Mouse (Mus musculus) embryonic facial prominence, embryonic 15.5 days (tissue): Measurements from ENCODE around the gene Zer1. TPM values are rescaled to one million over a fixed set of nuclear protein-coding genes. Genes with fewer than 3 reads are reported as not detected.

Experiments
- ATAC-seq: fragments of 200-750 bp; cut with Nextera tagmentation; 2 replicates; pipeline ENCODE4 v1.8.0; 2017; ENCODE audit warnings: low read depth, moderate TSS enrichment; ENCODE audit not compliant: insufficient number of reproducible peaks, low FRiP score, low TSS enrichment
- H3K27ac ChIP-seq: fragments of 300-500 bp; sonication (generic); replicated peaks from 2 replicates; pipeline ENCODE4 v1.5.1; 2015; ENCODE audit warnings: mild to moderate bottlenecking, inconsistent platforms
- H3K27me3 ChIP-seq: fragments of 300-500 bp; sonication (generic); 2 replicates; pipeline ENCODE4 v1.6.1; 2015; ENCODE audit warnings: inconsistent platforms
- H3K36me3 ChIP-seq: fragments of 300-500 bp; sonication (generic); 2 replicates; pipeline ENCODE4 v1.6.1; 2015; ENCODE audit warnings: mild to moderate bottlenecking, inconsistent platforms
- H3K4me1 ChIP-seq: fragments of 300-500 bp; sonication (generic); 2 replicates; pipeline ENCODE4 v1.6.1; 2015; ENCODE audit warnings: inconsistent platforms
- H3K4me2 ChIP-seq: fragments of 300-500 bp; sonication (generic); replicated peaks from 2 replicates; pipeline ENCODE4 v1.6.1; 2015; ENCODE audit warnings: mild to moderate bottlenecking, inconsistent platforms
- H3K4me3 ChIP-seq: fragments of 300-500 bp; sonication (generic); replicated peaks from 2 replicates; pipeline ENCODE4 v1.5.1; 2015; ENCODE audit warnings: mild to moderate bottlenecking, inconsistent platforms
- H3K9ac ChIP-seq: fragments of 300-500 bp; sonication (generic); 2 replicates; pipeline ENCODE4 v1.6.1; 2015; ENCODE audit warnings: inconsistent platforms
- H3K9me3 ChIP-seq: fragments of 300-500 bp; sonication (generic); replicated peaks from 2 replicates; pipeline ENCODE4 v1.6.1; 2016; ENCODE audit warnings: inconsistent platforms
- WGBS: fragments of 180-500 bp; shearing (Covaris S2); methylation state at CpG from one replicate; pipeline ENCODE4 v1.1.7; 2015; 5-methylcytosine and 5-hydroxymethylcytosine counted together
- polyA plus RNA-seq: library from polyadenylated mRNA; unstranded; fragments of >200 nt; fragmentation: Nextera tagmentation; extraction: Ambion mirVana; gene quantifications from 2 replicates; pipeline ENCODE4 v1.2.1, GENCODE M21; 2015

Gene Zer1
- polyA plus RNA-seq, 1 experiment from 2014 or later, result 10.1 TPM

DNA sequence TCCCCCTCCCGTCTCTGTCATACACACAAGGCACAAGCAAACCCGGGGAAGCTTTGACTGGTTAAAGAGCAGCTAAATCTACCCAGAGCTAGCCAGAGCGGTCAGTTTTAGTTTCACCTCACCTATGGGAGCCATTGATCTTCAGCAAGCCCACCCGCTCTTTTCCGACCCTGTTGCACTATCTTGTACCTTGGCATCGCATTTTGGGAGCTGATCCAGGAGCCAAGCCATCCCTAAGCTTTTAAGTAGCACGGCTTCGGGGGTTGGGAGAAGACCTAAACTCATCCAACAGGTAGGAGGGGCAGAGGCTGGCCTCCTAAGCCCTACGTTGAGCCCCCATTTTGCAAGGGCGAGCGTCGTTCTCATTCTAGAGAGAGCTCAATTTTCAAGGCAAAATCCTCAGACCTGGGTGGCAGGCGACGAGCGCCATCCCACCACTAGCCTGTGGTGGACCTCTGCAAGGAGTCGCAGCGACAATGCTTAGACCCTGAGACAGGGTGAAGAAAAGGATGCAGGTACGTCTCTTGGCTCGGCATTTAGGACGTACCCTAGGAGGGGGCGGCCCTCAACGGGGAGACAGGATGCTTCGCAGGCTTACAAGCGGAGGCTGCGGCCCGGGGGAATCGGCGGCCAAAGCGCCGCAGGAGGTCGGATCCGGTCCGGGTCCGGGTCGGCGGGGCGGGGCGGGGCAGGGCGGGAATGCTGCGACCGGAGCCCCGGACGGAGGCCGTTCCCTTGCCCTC is 485 bp downstream of the Zer1 start:
- WGBS, result 2% methylated on average over 42 of the region's 44 CpGs
- 0 out of 2 replicates have a peak, but pooled peaks cover 5% of the 10 kb centered on the region for H3K36me3 ChIP-seq

DNA sequence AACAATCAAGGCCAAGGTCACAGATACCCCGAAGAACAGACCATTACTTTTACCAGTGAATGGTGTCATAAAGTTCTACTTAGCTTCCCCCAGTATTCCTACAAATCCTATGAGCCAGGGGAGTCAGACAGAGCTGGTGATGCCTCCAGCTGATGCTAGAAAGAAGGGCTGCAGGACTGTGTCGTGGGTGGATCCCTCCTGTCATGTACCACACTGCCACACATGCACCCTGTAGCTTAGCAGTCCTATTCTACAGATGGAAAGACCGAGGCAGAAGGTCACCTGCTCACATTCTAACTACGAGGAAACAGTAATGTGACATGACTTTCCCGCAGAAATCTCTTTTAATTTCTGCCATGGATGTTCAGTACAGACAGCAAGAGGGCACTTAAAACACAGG is 1.6 kb downstream of the Zer1 start:
- Histone ChIP-seq H3K4me2 (no peak overlapping the region), H3K4me3 (no peak overlapping the region; the same call in 1 of the 2 replicates)
- 86% methylated on average over 5 of the region's 5 CpGs for WGBS

More for the DNA sequence above, 485 bp downstream of the Zer1 start:
- Histone ChIP-seq H3K27me3 (no peaks in the 10 kb centered on the region), H3K4me1 (peaks cover 26% of the 10 kb centered on the region), H3K4me3 (peak overlapping the region; percentile 80), H3K9ac (peak overlapping the region; percentile 78), H3K9me3 (no peaks in the 10 kb centered on the region), H3K4me2 (peak overlapping the region; percentile 83), H3K27ac (peak overlapping the region; percentile 94)
- ATAC-seq, result peak; percentile 51

GRCm38 (mm10) chr2:30120269-30120668 is 4.1 kb downstream of the Zer1 start:
- no peaks in the 10 kb centered on the region for H3K27me3 ChIP-seq
- H3K4me1 ChIP-seq, result peaks cover 25% of the 10 kb centered on the region
- H3K36me3 ChIP-seq, result peaks cover 5% of the 10 kb centered on the region; the same call in 1 of the 2 replicates
- ATAC-seq, result no peak
- no peak overlapping the region for H3K27ac ChIP-seq
- H3K9me3 ChIP-seq, result no peaks in the 10 kb centered on the region
- no peak overlapping the region for H3K4me3 ChIP-seq
- WGBS, result 81% methylated on average over 4 of the region's 4 CpGs
- no peak overlapping the region for H3K4me2 ChIP-seq
- no peak overlapping the region for H3K9ac ChIP-seq

More for the DNA sequence above, 1.6 kb downstream of the Zer1 start:
- Histone ChIP-seq H3K36me3 (0 out of 2 replicates have a peak, but pooled peaks cover 5% of the 10 kb centered on the region), H3K9me3 (no peaks in the 10 kb centered on the region), H3K27ac (no peak overlapping the region), H3K27me3 (no peaks in the 10 kb centered on the region), H3K9ac (no peak overlapping the region), H3K4me1 (peaks cover 26% of the 10 kb centered on the region)
- ATAC-seq, result no peak

DNA sequence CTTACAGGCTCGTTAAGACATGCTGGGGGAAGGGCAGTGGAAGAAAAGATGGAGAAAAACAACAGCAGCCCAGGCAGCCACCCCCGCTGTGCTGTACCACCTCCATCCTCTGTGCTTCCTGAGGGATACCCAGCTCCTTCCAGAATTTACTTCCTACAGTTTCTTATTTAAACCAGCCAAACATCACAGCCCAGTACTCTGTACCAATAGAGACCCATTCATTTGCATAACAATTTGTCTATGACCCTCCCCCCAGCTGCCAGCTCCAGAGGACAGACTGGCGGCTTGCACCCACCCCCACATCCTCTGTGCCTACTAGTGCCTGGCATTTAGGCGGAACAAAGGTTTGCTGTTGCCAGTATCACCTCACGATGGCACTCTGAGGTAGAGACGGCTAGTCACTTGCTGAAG is 4.7 kb downstream of the Zer1 start:
- Histone ChIP-seq H3K9ac (no peak overlapping the region), H3K27me3 (no peaks in the 10 kb centered on the region), H3K4me2 (no peak overlapping the region), H3K36me3 (peaks cover 5% of the 10 kb centered on the region; the same call in 1 of the 2 replicates), H3K9me3 (no peaks in the 10 kb centered on the region), H3K27ac (no peak overlapping the region), H3K4me3 (no peak overlapping the region), H3K4me1 (peaks cover 18% of the 10 kb centered on the region)
- no peak for ATAC-seq
- 33% methylated on average over 6 of the region's 6 CpGs for WGBS

GRCm38 (mm10) chr2:30112564-30112963 is 11.8 kb downstream of the Zer1 start:
- H3K27ac ChIP-seq, result no peak overlapping the region
- WGBS, result 93% methylated on average over 5 of the region's 5 CpGs
- H3K4me3 ChIP-seq, result no peak overlapping the region
- H3K9me3 ChIP-seq, result no peaks in the 10 kb centered on the region
- no peak overlapping the region for H3K4me2 ChIP-seq
- no peaks in the 10 kb centered on the region for H3K4me1 ChIP-seq
- H3K9ac ChIP-seq, result no peak overlapping the region
- ATAC-seq, result no peak
- no peaks in the 10 kb centered on the region for H3K27me3 ChIP-seq
- H3K36me3 ChIP-seq, result peaks cover 52% of the 10 kb centered on the region

GRCm38 (mm10) chr2:30111500-30111899 is 12.9 kb downstream of the Zer1 start:
- no peaks in the 10 kb centered on the region for H3K4me1 ChIP-seq
- ATAC-seq, result no peak
- 97% methylated on average over 2 of the region's 2 CpGs for WGBS
- H3K4me3 ChIP-seq, result no peak overlapping the region
- H3K9ac ChIP-seq, result no peak overlapping the region
- H3K27me3 ChIP-seq, result no peaks in the 10 kb centered on the region
- H3K36me3 ChIP-seq, result peaks cover 62% of the 10 kb centered on the region
- no peak overlapping the region for H3K4me2 ChIP-seq
- H3K27ac ChIP-seq, result no peak overlapping the region
- no peaks in the 10 kb centered on the region for H3K9me3 ChIP-seq

- ATAC-seq, result no peak
- H3K9ac ChIP-seq, result no peak overlapping the region
- 86% methylated on average over 4 of the region's 4 CpGs for WGBS
- no peaks in the 10 kb centered on the region for H3K4me1 ChIP-seq
- no peaks in the 10 kb centered on the region for H3K27me3 ChIP-seq
- peaks cover 92% of the 10 kb centered on the region for H3K36me3 ChIP-seq
- H3K4me3 ChIP-seq, result no peak overlapping the region
- no peaks in the 10 kb centered on the region for H3K9me3 ChIP-seq
- no peak overlapping the region for H3K4me2 ChIP-seq
- no peak overlapping the region for H3K27ac ChIP-seq
Measured at GRCm38 (mm10) chr2:30108260-30108659, 16.1 kb downstream of the Zer1 start.

DNA sequence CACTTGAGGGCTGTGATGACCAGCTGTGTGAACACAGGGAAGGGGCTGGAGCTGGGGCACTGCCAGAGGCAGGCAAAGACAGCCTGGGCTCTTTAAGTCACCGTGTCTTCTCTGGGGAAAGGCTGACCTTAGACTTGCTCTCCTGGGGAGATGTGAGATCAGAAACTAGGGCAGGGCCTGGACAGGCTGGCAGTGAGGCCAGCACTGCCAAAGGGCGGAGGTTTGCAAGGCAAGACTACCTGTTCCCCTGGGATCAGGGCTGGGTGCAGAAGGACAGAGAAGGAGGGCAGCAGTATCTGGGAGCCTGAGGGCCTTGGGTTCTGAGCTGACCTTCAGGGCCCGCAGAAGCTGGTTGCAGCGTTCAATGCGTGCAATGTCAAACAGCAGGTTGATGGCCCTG is 16.7 kb downstream of the Zer1 start:
- Histone ChIP-seq H3K4me2 (no peak overlapping the region), H3K4me3 (no peak overlapping the region), H3K27me3 (no peaks in the 10 kb centered on the region), H3K36me3 (peaks cover 92% of the 10 kb centered on the region), H3K9ac (no peak overlapping the region), H3K9me3 (no peaks in the 10 kb centered on the region), H3K4me1 (no peaks in the 10 kb centered on the region), H3K27ac (no peak overlapping the region)
- ATAC-seq, result peak; percentile 31; the same call in 1 of the 2 replicates
- 92% methylated on average over 5 of the region's 5 CpGs for WGBS

- Histone ChIP-seq H3K4me3 (no peak overlapping the region), H3K4me2 (no peak overlapping the region), H3K4me1 (no peaks in the 10 kb centered on the region), H3K9ac (no peak overlapping the region), H3K27ac (no peak overlapping the region), H3K9me3 (no peaks in the 10 kb centered on the region), H3K27me3 (no peaks in the 10 kb centered on the region), H3K36me3 (peaks cover 94% of the 10 kb centered on the region)
- no peak for ATAC-seq
Measured at GRCm38 (mm10) chr2:30106364-30106763, 18.0 kb downstream of the Zer1 start.

DNA sequence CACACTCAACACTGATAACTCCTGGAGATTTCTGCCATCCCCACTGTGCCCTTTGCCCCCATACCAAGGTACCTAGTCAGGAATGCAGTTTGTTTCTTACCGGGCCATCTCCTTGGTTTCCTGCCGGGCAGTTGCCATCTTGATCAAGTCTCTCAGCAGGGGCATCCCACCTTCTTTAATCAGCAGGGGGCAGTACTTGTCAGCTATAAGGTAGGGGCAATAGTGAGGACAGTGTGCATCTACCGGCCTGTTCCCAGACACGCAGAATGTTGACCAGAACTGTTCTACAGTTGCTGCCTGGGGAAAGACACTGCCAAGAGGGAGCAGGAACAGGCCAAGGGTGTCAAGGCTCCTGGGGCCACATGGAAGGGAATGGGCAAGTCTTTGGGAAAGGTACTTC is 24.2 kb downstream of the Zer1 start:
- WGBS, result 73% methylated on average over 4 of the region's 4 CpGs
- peaks cover 81% of the 10 kb centered on the region for H3K36me3 ChIP-seq
- no peaks in the 10 kb centered on the region for H3K9me3 ChIP-seq

GRCm38 (mm10) chr2:30095882-30096527 is 28.4 kb downstream of the Zer1 start:
- Histone ChIP-seq H3K4me3 (no peak overlapping the region), H3K4me2 (no peak overlapping the region), H3K27me3 (no peaks in the 10 kb centered on the region), H3K9me3 (no peaks in the 10 kb centered on the region), H3K4me1 (peaks cover 26% of the 10 kb centered on the region), H3K36me3 (peaks cover 51% of the 10 kb centered on the region), H3K27ac (no peak overlapping the region), H3K9ac (no peak overlapping the region)
- no peak; the same call in 1 of the 2 replicates for ATAC-seq
- 90% methylated on average over 2 of the region's 2 CpGs for WGBS

More for the DNA sequence above, 24.2 kb downstream of the Zer1 start:
- Histone ChIP-seq H3K27ac (no peak overlapping the region), H3K9ac (no peak overlapping the region), H3K27me3 (no peaks in the 10 kb centered on the region), H3K4me2 (no peak overlapping the region), H3K4me1 (peaks cover 1% of the 10 kb centered on the region; the same call in 1 of the 2 replicates), H3K4me3 (no peak overlapping the region)
- ATAC-seq, result no peak
